Mouse (Mus musculus) cortical plate, adult 2 months (tissue): ENCODE results near the gene Dapk2.

ENCODE experiments used
- CTCF ChIP-seq: fragments of 200-500 bp; IDR thresholded peaks from 2 replicates; pipeline ENCODE4 v1.5.1; 2011; ENCODE audit warnings: mild to moderate bottlenecking, control low read depth, low read length; ENCODE audit not compliant: insufficient read depth; ENCODE audit errors: extremely low read depth
- POLR2A ChIP-seq: fragments of 200-500 bp; IDR thresholded peaks from 2 replicates; pipeline ENCODE4 v1.6.1; 2011; ENCODE audit warnings: mild to moderate bottlenecking, low read length, control low read depth; ENCODE audit not compliant: insufficient read depth; ENCODE audit errors: extremely low read depth

- TF ChIP-seq POLR2A = no peak
- no peak for TF ChIP-seq CTCF
Measured at GRCm38 (mm10) chr9:66281501-66281951, 123.5 kb downstream of the Dapk2 start.
